Mouse (Mus musculus) heart, embryonic 14.5 days (tissue): Measurements from ENCODE around the gene Dzip1l. TPM values are rescaled to one million over a fixed set of nuclear protein-coding genes. Genes with fewer than 3 reads are reported as not detected.

Experiments used
- ATAC-seq: fragments of 200-750 bp; cut with Nextera tagmentation; 2 replicates; pipeline ENCODE4 v1.8.0; 2017; ENCODE audit warnings: low read depth, moderate TSS enrichment; ENCODE audit not compliant: insufficient number of reproducible peaks, insufficient read depth, low FRiP score
- H3K27ac ChIP-seq, 2 experiments: fragments of 200-500 bp in 1 of 2; fragments of 300-500 bp in 1 of 2; sonication (generic) in 1 of 2; replicated peaks in 1 of 2; 2 replicates each; pipeline ENCODE4 v1.5.1; 2012 to 2014; ENCODE audit warnings: low read depth in 2 of 2, low read length in 2 of 2, control low read depth in 1 of 2, mild to moderate bottlenecking in 1 of 2, mixed read lengths in 1 of 2; ENCODE audit not compliant: control insufficient read depth in 1 of 2, insufficient read depth in 1 of 2
- H3K27me3 ChIP-seq: fragments of 300-500 bp; sonication (generic); 2 replicates; pipeline ENCODE4 v1.6.1; 2014; ENCODE audit warnings: mild to moderate bottlenecking, low read length, control low read depth; ENCODE audit not compliant: control insufficient read depth, insufficient read depth
- H3K36me3 ChIP-seq: fragments of 300-500 bp; sonication (generic); 2 replicates; pipeline ENCODE4 v1.6.1; 2014; ENCODE audit warnings: mild to moderate bottlenecking, control low read depth, low read length, mixed read lengths; ENCODE audit not compliant: control insufficient read depth, insufficient read depth
- H3K4me1 ChIP-seq, 2 experiments: fragments of 200-500 bp in 1 of 2; fragments of 300-500 bp in 1 of 2; sonication (generic) in 1 of 2; 2 replicates each; pipeline ENCODE4 v1.6.1; 2012 to 2014; ENCODE audit warnings: low read length in 2 of 2, control low read depth in 1 of 2, mixed read lengths in 1 of 2; ENCODE audit not compliant: control insufficient read depth in 2 of 2, insufficient read depth in 2 of 2
- H3K4me2 ChIP-seq: fragments of 300-500 bp; sonication (generic); 2 replicates; pipeline ENCODE4 v1.6.1; 2014; ENCODE audit warnings: mild to moderate bottlenecking, low read length
- H3K4me3 ChIP-seq, 2 experiments: fragments of 200-500 bp in 1 of 2; fragments of 300-500 bp in 1 of 2; sonication (generic) in 1 of 2; 2 replicates each; pipeline ENCODE4 v1.5.1; 2012 to 2014; ENCODE audit warnings: low read length in 2 of 2, mild to moderate bottlenecking in 2 of 2, control low read depth in 1 of 2, low read depth in 1 of 2, moderate library complexity in 1 of 2; ENCODE audit not compliant: control insufficient read depth in 1 of 2, insufficient read depth in 1 of 2
- H3K9ac ChIP-seq: fragments of 300-500 bp; sonication (generic); 2 replicates; pipeline ENCODE4 v1.6.1; 2014; ENCODE audit warnings: mild to moderate bottlenecking, low read length
- H3K9me3 ChIP-seq: fragments of 300-500 bp; sonication (generic); 2 replicates; pipeline ENCODE4 v1.6.1; 2016; ENCODE audit warnings: low read length, control low read depth; ENCODE audit not compliant: control insufficient read depth
- WGBS: fragments of 180-500 bp; shearing (Covaris S2); extraction: QIAGEN DNeasy Blood & Tissue Kit; methylation state at CpG from one replicate; pipeline ENCODE4 v1.1.7; 2014; 5-methylcytosine and 5-hydroxymethylcytosine counted together
- polyA plus RNA-seq: library from polyadenylated mRNA; unstranded; fragments of >200 nt; fragmentation: Nextera tagmentation; extraction: Ambion mirVana; gene quantifications from 2 replicates; pipeline ENCODE4 v1.2.1, GENCODE M21; 2014

Gene Dzip1l
- polyA plus RNA-seq, 1 experiment from 2014 or later: 14.6 TPM

DNA sequence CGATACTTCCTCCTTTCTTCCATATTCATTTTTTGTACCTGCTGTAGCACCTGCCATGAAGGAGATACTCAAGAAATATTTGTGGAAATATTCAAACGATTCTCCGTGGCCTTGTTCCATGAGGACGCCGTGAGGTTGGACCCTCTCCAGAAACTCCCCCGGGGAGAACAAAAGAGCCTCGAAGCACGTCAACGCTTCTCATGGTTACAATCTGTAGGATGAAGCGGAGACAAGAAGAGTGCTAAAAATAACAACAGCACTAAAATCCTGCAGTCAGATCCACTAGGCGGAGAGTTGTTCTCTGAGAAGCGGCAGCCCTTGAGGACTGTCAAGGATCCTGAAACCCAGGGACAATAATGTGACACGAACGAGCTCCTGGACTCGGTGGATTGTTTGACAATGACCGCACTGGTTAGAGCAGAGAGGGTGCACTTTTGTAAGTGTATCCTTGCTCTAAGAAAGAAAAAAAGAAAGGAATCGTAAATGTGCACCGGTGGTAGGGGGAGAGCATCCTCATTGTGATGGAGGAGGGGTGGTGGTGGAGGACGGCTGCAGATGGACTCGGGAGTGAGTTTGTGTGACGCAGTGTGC is 52.8 kb downstream of the Dzip1l start:
- H3K36me3 ChIP-seq: no peaks in the 10 kb centered on the region
- H3K9ac ChIP-seq: no peak overlapping the region
- peak; percentile 64; the same call in 1 of the 2 replicates for ATAC-seq
- no peaks in the 10 kb centered on the region for H3K9me3 ChIP-seq
- WGBS: 20% methylated on average over 21 of the region's 21 CpGs
- H3K27ac ChIP-seq: peak overlapping the region; percentile 58 to 64
- peaks cover 3 to 5% of the 10 kb centered on the region in 2 experiments; a peak in 3 of 4 replicates for H3K4me1 ChIP-seq
- H3K4me3 ChIP-seq: peak overlapping the region; percentile 17 to 23; a peak in 3 of 4 replicates
- peak overlapping the region; percentile 59 for H3K4me2 ChIP-seq
- no peaks in the 10 kb centered on the region for H3K27me3 ChIP-seq

DNA sequence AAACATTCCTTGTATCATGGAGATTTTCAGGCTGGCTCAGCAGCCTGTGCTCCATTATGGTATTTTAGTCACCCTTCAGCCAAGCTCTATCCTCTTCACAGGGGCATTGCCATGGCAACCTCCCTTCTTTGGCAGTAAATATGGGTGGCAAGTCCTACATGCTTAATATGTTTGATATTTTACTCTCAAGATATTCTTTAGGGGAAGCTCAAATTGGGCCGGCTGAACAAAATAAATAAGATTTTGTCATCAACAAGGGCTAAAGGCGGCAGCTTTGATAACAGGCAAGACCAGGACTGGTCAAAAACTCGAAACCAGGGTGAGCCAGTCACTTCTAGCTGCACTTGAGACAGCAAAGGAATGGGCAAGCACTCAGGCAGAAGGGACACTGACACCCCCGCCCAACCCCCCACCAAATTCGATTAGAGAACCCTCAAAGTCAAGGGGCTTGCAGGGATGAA is 55.8 kb downstream of the Dzip1l start:
- H3K36me3 ChIP-seq: no peaks in the 10 kb centered on the region
- no peak overlapping the region for H3K27ac ChIP-seq
- no peak overlapping the region for H3K4me3 ChIP-seq
- ATAC-seq: no peak
- no peaks in the 10 kb centered on the region for H3K9me3 ChIP-seq
- H3K9ac ChIP-seq: no peak overlapping the region
- H3K4me2 ChIP-seq: no peak overlapping the region
- H3K27me3 ChIP-seq: no peaks in the 10 kb centered on the region
- WGBS: 59% methylated on average over 5 of the region's 5 CpGs
- H3K4me1 ChIP-seq: peaks cover 3 to 5% of the 10 kb centered on the region in 2 experiments; a peak in 3 of 4 replicates

DNA sequence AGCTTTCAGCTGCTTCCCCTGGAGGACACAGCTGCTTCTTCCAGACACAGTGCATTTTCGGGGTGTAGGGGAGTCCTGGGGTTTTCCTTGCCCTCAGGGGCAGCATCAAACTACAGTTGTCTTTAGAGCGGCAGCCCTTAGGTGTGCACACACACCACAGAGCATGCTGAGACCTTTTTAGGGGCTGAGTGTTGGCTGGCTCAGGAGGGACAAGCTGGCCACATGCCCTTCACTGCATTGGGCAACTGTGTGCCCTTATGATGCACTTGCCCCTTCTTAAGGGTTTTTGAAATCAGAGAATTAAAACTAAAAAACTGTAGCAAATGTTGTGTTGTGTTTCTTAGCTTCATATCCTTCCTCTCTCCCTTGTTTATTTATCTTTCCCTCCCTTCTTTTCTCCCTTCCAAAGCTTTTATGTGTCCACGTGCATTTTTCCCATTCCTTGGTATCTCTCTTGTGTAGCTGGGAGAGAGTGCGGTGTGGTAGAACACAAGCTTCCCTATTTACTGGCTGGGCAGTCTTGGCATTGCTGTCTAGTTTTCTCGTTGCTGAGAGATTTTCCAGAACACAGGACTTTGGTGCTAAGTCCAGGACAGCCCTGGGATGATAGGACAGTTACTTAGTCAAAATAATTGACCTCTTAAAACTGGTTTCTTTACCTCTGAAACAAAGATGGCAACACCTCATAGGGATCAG is 56.4 kb downstream of the Dzip1l start:
- peaks cover 3 to 5% of the 10 kb centered on the region in 2 experiments; a peak in 3 of 4 replicates for H3K4me1 ChIP-seq
- H3K9ac ChIP-seq: no peak overlapping the region
- no peak; the same call in 1 of the 2 replicates for ATAC-seq
- no peaks in the 10 kb centered on the region for H3K27me3 ChIP-seq
- H3K4me2 ChIP-seq: no peak overlapping the region
- no peaks in the 10 kb centered on the region for H3K36me3 ChIP-seq
- no peaks in the 10 kb centered on the region for H3K9me3 ChIP-seq
- no peak overlapping the region for H3K27ac ChIP-seq
- WGBS: 59% methylated on average over 5 of the region's 5 CpGs
- H3K4me3 ChIP-seq: no peak overlapping the region

DNA sequence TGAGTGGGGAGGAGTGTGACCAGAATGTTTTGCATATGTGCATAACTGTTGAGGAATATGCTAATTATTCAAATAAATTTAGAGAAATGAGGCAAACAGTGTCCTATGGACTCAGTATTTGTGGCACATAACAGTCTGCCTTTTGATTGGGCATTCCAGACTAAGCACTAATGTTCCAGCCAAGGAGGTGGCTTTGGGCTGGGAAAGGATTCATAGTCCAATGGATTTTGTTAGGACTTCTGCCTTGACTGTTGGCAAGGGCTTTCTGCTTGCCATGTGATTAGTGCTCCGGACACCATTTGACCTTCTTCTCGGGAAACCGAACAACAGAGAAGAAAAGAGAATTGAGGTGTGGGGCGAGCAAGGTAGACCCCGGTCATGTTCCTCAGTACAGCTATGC is 60.5 kb downstream of the Dzip1l start:
- H3K27ac ChIP-seq: no peak overlapping the region
- no peak for ATAC-seq
- H3K9me3 ChIP-seq: no peaks in the 10 kb centered on the region
- no peaks in the 10 kb centered on the region; a peak in 2 of 4 replicates for H3K4me1 ChIP-seq
- no peak overlapping the region for H3K4me3 ChIP-seq
- WGBS: 94% methylated on average over 5 of the region's 5 CpGs
- H3K9ac ChIP-seq: no peak overlapping the region
- H3K27me3 ChIP-seq: no peaks in the 10 kb centered on the region
- no peak overlapping the region for H3K4me2 ChIP-seq
- H3K36me3 ChIP-seq: no peaks in the 10 kb centered on the region

DNA sequence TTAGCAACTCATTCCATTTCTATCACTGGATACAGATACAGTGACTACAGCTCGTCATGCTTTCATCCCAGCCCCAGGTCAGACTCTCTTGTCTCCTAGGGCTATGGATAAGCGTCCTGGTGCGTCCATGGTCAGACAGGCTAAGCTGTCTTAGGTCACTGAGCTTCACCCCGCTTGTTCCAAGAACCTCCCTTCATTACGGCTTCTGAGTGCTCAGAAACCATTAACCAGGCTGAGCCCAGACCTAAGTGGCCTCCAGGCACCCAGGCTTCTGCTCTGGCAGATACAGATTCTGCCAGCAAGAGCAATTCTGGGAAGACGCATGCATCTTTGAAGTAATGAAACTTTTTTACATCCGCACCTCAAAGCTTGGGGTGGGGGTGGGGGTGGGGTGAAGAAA is 61.1 kb downstream of the Dzip1l start:
- no peaks in the 10 kb centered on the region for H3K9me3 ChIP-seq
- no peak overlapping the region for H3K4me2 ChIP-seq
- no peaks in the 10 kb centered on the region for H3K27me3 ChIP-seq
- no peak overlapping the region for H3K9ac ChIP-seq
- H3K4me3 ChIP-seq: no peak overlapping the region
- ATAC-seq: no peak
- H3K27ac ChIP-seq: no peak overlapping the region
- 80% methylated on average over 7 of the region's 7 CpGs for WGBS
- no peaks in the 10 kb centered on the region; a peak in 1 of 4 replicates for H3K4me1 ChIP-seq
- no peaks in the 10 kb centered on the region for H3K36me3 ChIP-seq

DNA sequence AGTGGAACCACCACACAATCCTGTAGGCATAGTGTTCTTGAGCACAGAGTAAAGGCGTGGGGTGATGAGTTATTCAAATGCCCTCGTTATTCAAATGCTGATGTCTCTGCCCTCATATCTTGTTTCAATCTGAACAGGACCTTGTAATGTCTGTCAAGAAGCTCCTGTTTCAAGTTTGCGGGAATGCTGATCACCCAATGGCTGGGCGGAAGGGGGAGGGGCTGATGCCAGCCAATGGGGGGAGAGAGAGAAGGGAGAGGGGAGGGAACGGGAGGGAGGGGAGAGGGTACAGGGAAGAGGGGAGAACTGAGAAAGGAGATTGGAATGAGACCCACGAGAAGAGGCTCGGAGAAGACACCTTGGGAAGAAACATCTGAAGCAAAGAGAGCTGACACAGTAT is 65.7 kb downstream of the Dzip1l start:
- Histone ChIP-seq H3K4me3 (no peak overlapping the region), H3K4me2 (no peak overlapping the region), H3K36me3 (no peaks in the 10 kb centered on the region), H3K9me3 (no peaks in the 10 kb centered on the region), H3K27me3 (no peaks in the 10 kb centered on the region), H3K27ac (no peak overlapping the region), H3K9ac (no peak overlapping the region), H3K4me1 (no peaks in the 10 kb centered on the region)
- WGBS: 56% methylated on average over 7 of the region's 7 CpGs
- ATAC-seq: no peak

DNA sequence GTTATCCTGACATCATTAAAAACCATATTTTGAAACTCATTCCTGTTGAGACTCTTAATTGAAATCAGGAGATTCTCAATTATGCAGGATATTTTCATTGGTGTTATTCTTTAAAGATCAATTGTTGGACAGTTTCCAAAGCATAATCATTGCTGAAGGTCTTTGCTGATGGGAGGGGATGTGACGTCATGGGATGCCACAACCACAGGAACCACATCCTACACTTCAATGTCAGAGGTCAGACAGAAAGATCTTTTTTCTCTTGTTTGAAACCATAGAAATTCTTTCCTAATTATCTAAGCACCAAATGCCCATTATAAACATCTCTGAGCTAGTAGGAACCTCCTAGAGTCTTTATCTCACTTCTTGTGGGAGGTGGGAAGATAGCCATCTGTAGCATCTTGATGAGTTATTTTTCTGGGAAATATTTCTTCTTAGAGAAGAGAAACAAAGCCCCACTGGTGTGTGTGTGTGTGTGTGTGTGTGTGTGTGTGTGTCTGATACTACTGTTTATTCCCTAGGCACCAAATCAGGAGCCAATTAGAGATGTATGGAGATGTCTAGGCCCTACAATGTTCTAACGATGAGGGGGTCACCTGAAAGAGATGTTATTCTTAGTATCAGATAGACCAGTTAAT is 70.6 kb downstream of the Dzip1l start:
- Histone ChIP-seq H3K27ac (no peak overlapping the region), H3K36me3 (no peaks in the 10 kb centered on the region), H3K9ac (no peak overlapping the region), H3K4me3 (no peak overlapping the region), H3K4me1 (no peaks in the 10 kb centered on the region; a peak in 1 of 4 replicates), H3K4me2 (no peak overlapping the region), H3K27me3 (no peaks in the 10 kb centered on the region), H3K9me3 (no peaks in the 10 kb centered on the region)
- 83% methylated on average over 2 of the region's 2 CpGs for WGBS
- ATAC-seq: no peak
